Mouse (Mus musculus) kidney, adult 2 months (tissue): Measurements from ENCODE around the gene Srarp.

Source experiments
- CTCF ChIP-seq: fragments of 200-500 bp; conservative IDR thresholded peaks from 2 replicates; pipeline ENCODE4 v1.5.1; 2011; ENCODE audit warnings: low read depth, mild to moderate bottlenecking, control low read depth, low read length, moderate library complexity, mixed read lengths; ENCODE audit not compliant: insufficient read depth, insufficient read length
- POLR2A ChIP-seq: fragments of 200-500 bp; IDR thresholded peaks from one replicate; pipeline ENCODE4 v1.6.1; 2011; ENCODE audit warnings: low read depth, low read length, control low read depth

GRCm38 (mm10) chr4:141405314-141405622 lies 30.6 kb downstream of the Srarp start:
- no peak for TF ChIP-seq CTCF
- no peak for TF ChIP-seq POLR2A
